In genomic region chr5:112546771-112547170, GRCm38 (mm10) we compare ENCODE assay signal across 22 mouse cellular contexts. TPM values are rescaled to one million over a fixed set of nuclear protein-coding genes. Genes with fewer than 3 reads are reported as not detected.
DNase-seq lines count a peak whose midpoint lies in the region; ATAC-seq and TF ChIP-seq lines count a peak whose summit lies in the region.
"Had no signal": no experiment of that assay in that cellular context is flagged by ENCODE, and none has a peak within 500 bp of the region (broad histone marks: within the 10 kb centered on the region; RNA-seq: fewer than 3 reads in every experiment).

No protein-coding gene starts in this region.

- H3K36me3 ChIP-seq in forebrain, embryonic 13.5 days (ENCODE audit: poor library complexity, severe bottlenecking): no peaks in the 10 kb centered on the region
- H3K36me3 ChIP-seq in forebrain, embryonic 14.5 days (ENCODE audit: control insufficient read depth, insufficient read depth, low read length): no peaks in the 10 kb centered on the region
- no peaks in the 10 kb centered on the region for H3K36me3 ChIP-seq in lung, postnatal 0 days (ENCODE audit: insufficient read depth, low read length)
- no peaks in the 10 kb centered on the region for H3K36me3 ChIP-seq in hindbrain, embryonic 14.5 days (replicated peaks; ENCODE audit: control insufficient read depth, insufficient read depth)
- H3K36me3 ChIP-seq: embryonic facial prominence, embryonic 10.5 days; heart, embryonic 13.5 days; limb, embryonic 10.5 days; liver, embryonic 12.5 days; lung, embryonic 15.5 days had no signal

- H3K4me1 ChIP-seq in forebrain, embryonic 13.5 days: peaks cover 63% of the 10 kb centered on the region
- H3K4me1 ChIP-seq in forebrain, embryonic 14.5 days (ENCODE audit: control insufficient read depth, insufficient read depth, low read length): peaks cover 39% of the 10 kb centered on the region
- H3K4me1 ChIP-seq in lung, postnatal 0 days (ENCODE audit: insufficient read depth, low read depth, low read length): no peaks in the 10 kb centered on the region
- peaks cover 62% of the 10 kb centered on the region for H3K4me1 ChIP-seq in cerebellum, adult 2 months (ENCODE audit: control insufficient read depth, insufficient read depth, low read length)
- peaks cover 55% of the 10 kb centered on the region for H3K4me1 ChIP-seq in hindbrain, embryonic 14.5 days (replicated peaks; ENCODE audit: control insufficient read depth, insufficient read depth, low read length)
- H3K4me1 ChIP-seq: liver, embryonic 12.5 days; megakaryocyte, embryonic 14.5 days had no signal

- no peak for TF ChIP-seq POLR2A in cerebellum, adult 2 months (IDR thresholded peaks at IDR 0.05; ENCODE audit: borderline replicate concordance, insufficient read depth, low read length)

- H3K9ac ChIP-seq in forebrain, embryonic 13.5 days: no peak overlapping the region
- no peak overlapping the region for H3K9ac ChIP-seq in forebrain, embryonic 14.5 days (ENCODE audit: low read length)
- H3K9ac ChIP-seq in lung, postnatal 0 days (replicated peaks; ENCODE audit: low read depth): no peak overlapping the region
- H3K9ac ChIP-seq in hindbrain, embryonic 14.5 days: no peak overlapping the region
- H3K9ac ChIP-seq: heart, embryonic 13.5 days; liver, embryonic 12.5 days; lung, embryonic 15.5 days had no signal

- H3K27ac ChIP-seq in forebrain, embryonic 13.5 days: 0 out of 2 replicates have a peak overlapping the region, but pooled peaks have one; percentile 5
- no peak overlapping the region for H3K27ac ChIP-seq in forebrain, embryonic 14.5 days (ENCODE audit: low read depth, low read length)
- H3K27ac ChIP-seq in lung, postnatal 0 days (ENCODE audit: low read length): no peak overlapping the region
- H3K27ac ChIP-seq in cerebellum, adult 2 months (ENCODE audit: insufficient read depth, low read length): no peak overlapping the region
- H3K27ac ChIP-seq in hindbrain, embryonic 14.5 days: 0 out of 2 replicates have a peak overlapping the region, but pooled peaks have one; percentile 22
- H3K27ac ChIP-seq: embryonic facial prominence, embryonic 10.5 days; heart, embryonic 13.5 days; limb, embryonic 10.5 days; liver, embryonic 12.5 days; lung, embryonic 15.5 days had no signal

- TF ChIP-seq EP300 in lung, postnatal 0 days (IDR thresholded peaks at IDR 0.05): no peak

- TF ChIP-seq CTCF in lung, postnatal 0 days (IDR thresholded peaks at IDR 0.05): no peak
- TF ChIP-seq CTCF in cerebellum, adult 2 months (IDR thresholded peaks at IDR 0.05; ENCODE audit: borderline replicate concordance, insufficient read depth, low read depth, low read length): no peak; the same call in 1 of the 2 replicates

- no peak for DNase-seq in forebrain, embryonic 14.5 days (ENCODE audit: low spot score)
- DNase-seq in lung, postnatal 0 days (ENCODE audit: low spot score): peak; percentile 13
- DNase-seq in lung, postnatal 36 days: no peak
- DNase-seq in cerebellum, adult 2 months: peak; percentile 68 to 83
- DNase-seq in hindbrain, embryonic 14.5 days (ENCODE audit: low spot score): no peak
- no peak for DNase-seq in urinary bladder, postnatal 14 days (ENCODE audit: low spot score)
- DNase-seq in spleen, postnatal 36 days (ENCODE audit: low spot score in 2 of 2): no peak
- DNase-seq: adrenal gland, postnatal 25 days; heart, postnatal 4 days; kidney, adult 11 months; kidney, postnatal 4 days; layer of hippocampus, postnatal 36 days; thymus, postnatal 25 days had no signal

- ATAC-seq in forebrain, embryonic 13.5 days: no peak
- ATAC-seq in forebrain, embryonic 14.5 days: no peak
- ATAC-seq in lung, postnatal 0 days: peak; percentile 26; the same call in 1 of the 2 replicates
- ATAC-seq in hindbrain, embryonic 14.5 days (ENCODE audit: low FRiP score): no peak
- ATAC-seq: activated CD4-positive, CD25-positive, alpha-beta regulatory T cell, adult 4 months; liver, embryonic 12.5 days had no signal

- no peaks in the 10 kb centered on the region for H3K9me3 ChIP-seq in forebrain, embryonic 13.5 days (replicated peaks)
- H3K9me3 ChIP-seq in forebrain, embryonic 14.5 days (replicated peaks; ENCODE audit: control insufficient read depth, low read length): no peaks in the 10 kb centered on the region
- no peaks in the 10 kb centered on the region for H3K9me3 ChIP-seq in lung, postnatal 0 days (ENCODE audit: low read length)
- H3K9me3 ChIP-seq in hindbrain, embryonic 14.5 days (ENCODE audit: control insufficient read depth, low read length): no peaks in the 10 kb centered on the region
- H3K9me3 ChIP-seq: embryonic facial prominence, embryonic 10.5 days; heart, embryonic 13.5 days; limb, embryonic 10.5 days; liver, embryonic 12.5 days; lung, embryonic 15.5 days; megakaryocyte, embryonic 14.5 days had no signal

- WGBS in forebrain, embryonic 13.5 days: 71% methylated on average over 6 of the region's 6 CpGs
- 74% methylated on average over 6 of the region's 6 CpGs for WGBS in forebrain, embryonic 14.5 days
- WGBS in lung, postnatal 0 days: 40% methylated on average over 6 of the region's 6 CpGs
- 20% methylated on average over 6 of the region's 6 CpGs for WGBS in cerebellum, adult 2 months
- WGBS in hindbrain, embryonic 14.5 days: 42% methylated on average over 6 of the region's 6 CpGs

- H3K4me2 ChIP-seq in forebrain, embryonic 13.5 days: no peak overlapping the region
- H3K4me2 ChIP-seq in forebrain, embryonic 14.5 days (ENCODE audit: low read length): no peak overlapping the region
- H3K4me2 ChIP-seq in lung, postnatal 0 days (replicated peaks; ENCODE audit: low read depth, low read length): no peak overlapping the region
- no peak overlapping the region for H3K4me2 ChIP-seq in hindbrain, embryonic 14.5 days (replicated peaks)
- H3K4me2 ChIP-seq: heart, embryonic 13.5 days; liver, embryonic 12.5 days; lung, embryonic 15.5 days had no signal

- no peak overlapping the region for H3K4me3 ChIP-seq in forebrain, embryonic 13.5 days
- H3K4me3 ChIP-seq in forebrain, embryonic 14.5 days (ENCODE audit: low read depth, low read length): no peak overlapping the region
- H3K4me3 ChIP-seq in lung, postnatal 0 days (ENCODE audit: low read depth, low read length): no peak overlapping the region
- no peak overlapping the region for H3K4me3 ChIP-seq in cerebellum, adult 2 months (replicated peaks; ENCODE audit: insufficient read depth, low read depth, low read length)
- no peak overlapping the region for H3K4me3 ChIP-seq in hindbrain, embryonic 14.5 days (replicated peaks; ENCODE audit: low read length)
- H3K4me3 ChIP-seq: embryonic facial prominence, embryonic 10.5 days; erythroblast, embryonic 14.5 days; heart, embryonic 13.5 days; limb, embryonic 10.5 days; liver, embryonic 12.5 days; lung, embryonic 15.5 days; megakaryocyte, embryonic 14.5 days had no signal

- H3K27me3 ChIP-seq in forebrain, embryonic 13.5 days: no peaks in the 10 kb centered on the region
- H3K27me3 ChIP-seq in forebrain, embryonic 14.5 days (replicated peaks; ENCODE audit: control insufficient read depth, insufficient read depth, low read length): no peaks in the 10 kb centered on the region
- no peaks in the 10 kb centered on the region for H3K27me3 ChIP-seq in lung, postnatal 0 days (replicated peaks; ENCODE audit: insufficient read depth, low read length)
- no peaks in the 10 kb centered on the region for H3K27me3 ChIP-seq in cerebellum, adult 2 months (ENCODE audit: control insufficient read depth, insufficient read depth, low read length)
- no peaks in the 10 kb centered on the region for H3K27me3 ChIP-seq in hindbrain, embryonic 14.5 days (ENCODE audit: control insufficient read depth, insufficient read depth, low read length)
- H3K27me3 ChIP-seq: liver, embryonic 12.5 days had no signal

RNA-seq across cellular contexts. Expression of gene Sez6l, which starts 30.2 kb away (rescaled TPM):
- 22.5 and 24.0 TPM in 2 replicates for polyA plus RNA-seq in forebrain, embryonic 13.5 days (2015; fragmentation: Nextera tagmentation; extraction: Ambion mirVana)
- polyA plus RNA-seq in forebrain, embryonic 14.5 days (2014; fragmentation: Nextera tagmentation; extraction: Ambion mirVana): 22.1 and 27.9 TPM in 2 replicates
- polyA plus RNA-seq in lung, postnatal 0 days (2015; fragmentation: Nextera tagmentation; extraction: Ambion mirVana): 0.11 and 0.13 TPM in 2 replicates
- polyA plus RNA-seq in cerebellum, adult 2 months (2012; rRNA removed): 81.5 and 93.9 TPM in 2 replicates
- 35.5 and 38.0 TPM in 2 replicates for polyA plus RNA-seq in hindbrain, embryonic 14.5 days (2014; fragmentation: Nextera tagmentation; extraction: Ambion mirVana)
- polyA plus RNA-seq: activated CD4-positive, CD25-positive, alpha-beta regulatory T cell, adult 4 months; erythroblast, embryonic 14.5 days had no signal

Comparison
In these comparisons a context has a peak if more than half of its experiments do, and no peak if none do; other contexts are left out.
1. H3K27ac ChIP-seq: peak in forebrain, embryonic 13.5 days (single experiment) and hindbrain, embryonic 14.5 days (single experiment); none in forebrain, embryonic 14.5 days (single experiment), lung, postnatal 0 days (single experiment) and cerebellum, adult 2 months (single experiment).
2. DNase-seq: peak in lung, postnatal 0 days (single experiment) and cerebellum, adult 2 months (2 of 2); none in forebrain, embryonic 14.5 days (single experiment), lung, postnatal 36 days (single experiment), hindbrain, embryonic 14.5 days (single experiment), urinary bladder, postnatal 14 days (single experiment) and spleen, postnatal 36 days (0 of 2).
3. RNA of gene Sez6l, which starts 30.2 kb away (polyA plus RNA-seq): 81.5 to 93.9 TPM in cerebellum, adult 2 months, 35.5 to 38.0 TPM in hindbrain, embryonic 14.5 days, 22.5 to 24.0 TPM in forebrain, embryonic 13.5 days and 22.1 to 27.9 TPM in forebrain, embryonic 14.5 days; 0.11 to 0.13 TPM in lung, postnatal 0 days; every median in the first group is over 10 times any median in the second.